Mouse (Mus musculus): Measurements from ENCODE around the gene Lrcol1. TPM values are rescaled to one million over a fixed set of nuclear protein-coding genes. Genes with fewer than 3 reads are reported as not detected.

Gene Lrcol1
- polyA plus RNA-seq, 1 experiment from 2014 or later = not detected

- H3K4me3 ChIP-seq (ENCODE audit: low read depth, low read length) = no peak overlapping the region
- DNase-seq (ENCODE audit: low spot score) = no peak
- H3K9me3 ChIP-seq (ENCODE audit: control insufficient read depth, low read length) = no peaks in the 10 kb centered on the region
- H3K9ac ChIP-seq (ENCODE audit: low read depth, low read length) = no peak overlapping the region
- 79% methylated on average over 8 of the region's 8 CpGs for WGBS
- H3K27me3 ChIP-seq (replicated peaks; ENCODE audit: control insufficient read depth, insufficient read depth, low read length) = peaks cover 19% of the 10 kb centered on the region
- H3K27ac ChIP-seq (replicated peaks; ENCODE audit: low read depth, low read length) = no peak overlapping the region
- H3K4me2 ChIP-seq (ENCODE audit: low read depth, low read length) = no peak overlapping the region
- no peaks in the 10 kb centered on the region for H3K36me3 ChIP-seq (ENCODE audit: control insufficient read depth, insufficient read depth, low read length)
- no peaks in the 10 kb centered on the region; the same call in 1 of the 2 replicates for H3K4me1 ChIP-seq (ENCODE audit: control insufficient read depth, insufficient read depth, low read length)
- no peak for ATAC-seq (ENCODE audit: low read depth)
Measured at GRCm38 (mm10) chr5:110347006-110347405, 2.5 kb downstream of the Lrcol1 start.

DNA sequence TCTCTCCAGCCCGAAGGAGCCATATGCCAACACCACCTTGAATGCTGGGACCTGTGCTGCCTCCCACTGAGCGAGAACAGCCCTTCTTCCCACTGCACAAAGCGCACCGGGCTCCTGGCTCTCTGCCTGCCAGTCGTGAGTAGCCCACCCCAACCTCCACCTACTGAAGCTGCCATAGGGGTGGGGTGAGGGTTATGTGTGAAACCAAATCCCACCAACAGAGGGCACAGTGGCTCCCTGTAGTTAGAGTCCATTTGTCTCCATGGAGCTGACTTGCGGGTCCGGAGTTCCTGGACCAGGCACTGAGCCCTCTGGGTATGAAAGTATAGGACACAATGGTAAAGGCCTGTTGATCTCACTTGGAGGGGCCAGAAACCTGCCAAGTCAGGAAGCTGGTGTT lies 10.2 kb downstream of the Lrcol1 start:
- ATAC-seq (ENCODE audit: low read depth) (no peak; the same call in 1 of the 2 replicates), DNase-seq (ENCODE audit: low spot score) (no peak)
- no peaks in the 10 kb centered on the region for H3K27me3 ChIP-seq (replicated peaks; ENCODE audit: control insufficient read depth, insufficient read depth, low read length)
- no peaks in the 10 kb centered on the region for H3K4me1 ChIP-seq (ENCODE audit: control insufficient read depth, insufficient read depth, low read length)
- no peaks in the 10 kb centered on the region for H3K36me3 ChIP-seq (ENCODE audit: control insufficient read depth, insufficient read depth, low read length)
- H3K9ac ChIP-seq (ENCODE audit: low read depth, low read length) = no peak overlapping the region
- 19% methylated on average over 7 of the region's 7 CpGs for WGBS
- no peak overlapping the region; the same call in 1 of the 2 replicates for H3K4me2 ChIP-seq (ENCODE audit: low read depth, low read length)
- no peak overlapping the region for H3K4me3 ChIP-seq (ENCODE audit: low read depth, low read length)
- no peak overlapping the region for H3K27ac ChIP-seq (replicated peaks; ENCODE audit: low read depth, low read length)
- no peaks in the 10 kb centered on the region for H3K9me3 ChIP-seq (ENCODE audit: control insufficient read depth, low read length)

GRCm38 (mm10) chr5:110357531-110358179 lies 13.1 kb downstream of the Lrcol1 start:
- Histone ChIP-seq H3K9ac (ENCODE audit: low read depth, low read length) (no peak overlapping the region), H3K4me1 (ENCODE audit: control insufficient read depth, insufficient read depth, low read length) (no peaks in the 10 kb centered on the region), H3K4me2 (ENCODE audit: low read depth, low read length) (no peak overlapping the region), H3K27me3 (replicated peaks; ENCODE audit: control insufficient read depth, insufficient read depth, low read length) (no peaks in the 10 kb centered on the region), H3K4me3 (ENCODE audit: low read depth, low read length) (no peak overlapping the region), H3K36me3 (ENCODE audit: control insufficient read depth, insufficient read depth, low read length) (no peaks in the 10 kb centered on the region), H3K27ac (replicated peaks; ENCODE audit: low read depth, low read length) (no peak overlapping the region), H3K9me3 (ENCODE audit: control insufficient read depth, low read length) (no peaks in the 10 kb centered on the region)
- 39% methylated on average over 8 of the region's 9 CpGs for WGBS
- peak; percentile 50; the same call in 1 of the 2 replicates for ATAC-seq (ENCODE audit: low read depth)
- DNase-seq (ENCODE audit: low spot score) = peak; percentile 79

DNA sequence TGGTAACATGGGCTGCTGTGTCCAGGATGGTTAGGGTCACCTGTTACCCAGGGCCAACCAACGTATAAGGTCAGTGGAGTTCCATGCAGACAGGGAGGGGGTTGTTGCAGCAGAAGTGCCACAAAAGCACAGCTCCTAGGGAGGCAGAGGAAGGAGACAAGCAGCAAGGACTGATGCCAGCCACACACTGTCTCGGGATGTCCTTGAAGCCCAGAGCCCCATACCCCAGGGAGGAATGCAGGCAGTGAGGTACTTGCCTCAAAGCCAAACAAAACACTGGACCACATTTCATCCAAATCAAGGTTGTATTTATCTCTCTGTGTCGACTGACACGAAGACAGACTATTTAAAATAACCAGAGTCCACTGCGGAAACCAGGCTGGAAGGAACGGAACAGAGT lies 16.9 kb downstream of the Lrcol1 start:
- DNase-seq (ENCODE audit: low spot score) (no peak), ATAC-seq (ENCODE audit: low read depth) (no peak)
- H3K4me3 ChIP-seq (ENCODE audit: low read depth, low read length) = no peak overlapping the region
- H3K9ac ChIP-seq (ENCODE audit: low read depth, low read length) = no peak overlapping the region
- peaks cover 6% of the 10 kb centered on the region; the same call in 1 of the 2 replicates for H3K36me3 ChIP-seq (ENCODE audit: control insufficient read depth, insufficient read depth, low read length)
- H3K27me3 ChIP-seq (replicated peaks; ENCODE audit: control insufficient read depth, insufficient read depth, low read length) = no peaks in the 10 kb centered on the region
- 78% methylated on average over 6 of the region's 6 CpGs for WGBS
- H3K27ac ChIP-seq (replicated peaks; ENCODE audit: low read depth, low read length) = no peak overlapping the region
- peaks cover 6% of the 10 kb centered on the region; the same call in 1 of the 2 replicates for H3K4me1 ChIP-seq (ENCODE audit: control insufficient read depth, insufficient read depth, low read length)
- no peak overlapping the region for H3K4me2 ChIP-seq (ENCODE audit: low read depth, low read length)
- no peaks in the 10 kb centered on the region for H3K9me3 ChIP-seq (ENCODE audit: control insufficient read depth, low read length)

DNA sequence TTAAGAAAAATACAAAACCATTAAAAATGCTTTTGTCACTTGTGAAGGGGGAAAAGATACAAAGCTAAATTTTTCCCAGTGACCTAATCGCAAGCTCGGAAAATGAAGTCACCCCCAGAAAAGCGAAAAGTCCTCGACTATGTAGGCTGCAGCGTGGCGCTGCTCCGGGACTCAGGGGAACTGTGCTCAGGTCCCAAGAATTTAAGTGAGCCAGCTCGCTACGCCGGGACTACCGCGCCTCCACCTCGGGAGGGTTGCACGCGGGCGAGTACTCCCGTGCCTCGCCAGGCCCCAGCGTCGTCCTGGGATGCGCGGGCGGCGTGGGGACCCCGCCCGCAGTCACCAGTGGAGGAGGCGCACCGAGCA lies 18.3 kb downstream of the Lrcol1 start:
- 3% methylated on average over 17 of the region's 28 CpGs for WGBS
- Histone ChIP-seq H3K4me1 (ENCODE audit: control insufficient read depth, insufficient read depth, low read length) (peaks cover 6% of the 10 kb centered on the region; the same call in 1 of the 2 replicates), H3K27ac (replicated peaks; ENCODE audit: low read depth, low read length) (no peak overlapping the region), H3K36me3 (ENCODE audit: control insufficient read depth, insufficient read depth, low read length) (peaks cover 9% of the 10 kb centered on the region), H3K4me2 (ENCODE audit: low read depth, low read length) (peak overlapping the region; percentile 93), H3K9me3 (ENCODE audit: control insufficient read depth, low read length) (no peaks in the 10 kb centered on the region), H3K4me3 (ENCODE audit: low read depth, low read length) (peak overlapping the region; percentile 53), H3K27me3 (replicated peaks; ENCODE audit: control insufficient read depth, insufficient read depth, low read length) (no peaks in the 10 kb centered on the region), H3K9ac (ENCODE audit: low read depth, low read length) (peak overlapping the region; percentile 61)
- DNase-seq (ENCODE audit: low spot score) (no peak), ATAC-seq (ENCODE audit: low read depth) (peak; percentile 55)

DNA sequence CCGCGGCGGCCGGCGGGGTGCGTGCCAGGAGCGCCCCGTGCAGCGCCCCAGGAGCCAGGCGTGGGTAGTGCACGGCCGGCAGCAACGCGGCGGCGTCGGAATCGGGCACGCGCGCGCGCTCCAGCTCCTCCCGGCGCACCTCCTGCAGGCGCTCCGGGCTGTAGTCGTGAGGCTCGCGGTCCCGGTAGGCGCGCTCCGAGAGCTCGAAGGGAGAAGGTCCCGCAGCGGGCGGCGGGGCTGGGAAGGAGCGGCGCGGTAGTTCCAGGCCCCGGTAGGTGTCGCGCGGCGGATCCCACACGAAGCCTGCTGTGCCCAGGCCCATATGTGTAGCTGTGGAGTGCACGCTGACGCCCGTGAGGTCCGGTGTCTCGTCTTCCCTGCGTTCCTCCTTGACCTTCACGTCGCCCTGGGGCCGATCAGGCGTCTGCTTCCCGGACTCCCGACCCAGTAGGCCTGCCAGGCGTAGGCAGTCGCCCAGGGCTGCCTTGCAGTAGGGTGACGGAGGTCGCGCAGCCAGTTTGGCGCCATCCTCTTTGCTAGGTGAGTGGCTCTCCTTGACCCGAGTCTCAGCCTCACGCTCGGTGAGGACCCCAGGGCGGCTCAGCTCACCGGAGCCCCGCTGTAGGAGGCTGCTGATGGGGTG lies 18.8 kb downstream of the Lrcol1 start:
- peaks cover 6% of the 10 kb centered on the region; the same call in 1 of the 2 replicates for H3K4me1 ChIP-seq (ENCODE audit: control insufficient read depth, insufficient read depth, low read length)
- peak overlapping the region; percentile 93 for H3K4me2 ChIP-seq (ENCODE audit: low read depth, low read length)
- 4% methylated on average over 21 of the region's 72 CpGs for WGBS
- peak overlapping the region; percentile 61 for H3K9ac ChIP-seq (ENCODE audit: low read depth, low read length)
- DNase-seq (ENCODE audit: low spot score) (peak; percentile 83), ATAC-seq (ENCODE audit: low read depth) (peak; percentile 90)
- H3K36me3 ChIP-seq (ENCODE audit: control insufficient read depth, insufficient read depth, low read length) = peaks cover 13% of the 10 kb centered on the region
- no peaks in the 10 kb centered on the region for H3K9me3 ChIP-seq (ENCODE audit: control insufficient read depth, low read length)
- H3K27ac ChIP-seq (replicated peaks; ENCODE audit: low read depth, low read length) = 0 out of 2 replicates have a peak overlapping the region, but pooled peaks have one; percentile 28
- peak overlapping the region; percentile 53 for H3K4me3 ChIP-seq (ENCODE audit: low read depth, low read length)
- no peaks in the 10 kb centered on the region for H3K27me3 ChIP-seq (replicated peaks; ENCODE audit: control insufficient read depth, insufficient read depth, low read length)

DNA sequence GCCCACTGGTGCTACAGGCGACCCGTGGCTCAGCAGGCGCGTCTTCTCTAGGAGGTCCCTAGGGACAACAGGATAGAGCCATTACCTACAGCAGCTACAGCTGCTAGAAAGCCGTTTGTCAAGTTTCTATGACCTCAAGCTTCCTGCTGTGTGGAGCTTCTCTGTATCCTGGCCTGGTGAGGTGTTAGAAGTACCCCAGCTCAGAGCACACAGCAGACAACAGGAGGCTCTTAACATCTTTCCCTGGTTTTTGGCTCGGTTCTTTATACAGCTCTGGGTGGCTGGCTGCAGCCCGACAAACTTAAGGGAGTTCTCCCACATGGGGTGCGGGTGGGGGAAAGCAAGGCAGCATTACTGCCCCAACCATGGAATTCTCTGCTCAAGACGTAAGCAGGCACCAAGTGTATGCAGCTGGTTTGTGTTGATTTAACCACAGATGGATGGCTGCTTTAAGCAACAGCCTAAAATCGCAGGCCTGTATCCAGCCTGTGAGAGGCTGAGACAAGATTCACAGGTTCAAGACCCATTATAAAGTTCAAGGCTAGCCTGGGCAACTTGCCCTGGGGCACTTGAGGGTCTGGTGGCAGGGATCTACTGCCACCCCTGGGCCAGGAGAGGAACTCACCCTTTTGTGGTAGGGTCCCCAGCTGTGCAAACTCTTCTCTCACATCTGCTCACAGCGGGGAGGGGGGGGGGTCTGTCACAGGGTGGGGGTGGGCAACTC lies 19.5 kb downstream of the Lrcol1 start:
- Histone ChIP-seq H3K9ac (ENCODE audit: low read depth, low read length) (peak overlapping the region; percentile 61), H3K4me1 (ENCODE audit: control insufficient read depth, insufficient read depth, low read length) (peaks cover 6% of the 10 kb centered on the region; the same call in 1 of the 2 replicates), H3K27me3 (replicated peaks; ENCODE audit: control insufficient read depth, insufficient read depth, low read length) (no peaks in the 10 kb centered on the region), H3K4me2 (ENCODE audit: low read depth, low read length) (peak overlapping the region; percentile 93), H3K36me3 (ENCODE audit: control insufficient read depth, insufficient read depth, low read length) (peaks cover 18% of the 10 kb centered on the region), H3K27ac (replicated peaks; ENCODE audit: low read depth, low read length) (0 out of 2 replicates have a peak overlapping the region, but pooled peaks have one; percentile 28), H3K4me3 (ENCODE audit: low read depth, low read length) (peak overlapping the region; percentile 53), H3K9me3 (ENCODE audit: control insufficient read depth, low read length) (no peaks in the 10 kb centered on the region)
- ATAC-seq (ENCODE audit: low read depth) (peak; percentile 22; the same call in 1 of the 2 replicates), DNase-seq (ENCODE audit: low spot score) (peak; percentile 45)
- WGBS = 29% methylated on average over 10 of the region's 11 CpGs

DNA sequence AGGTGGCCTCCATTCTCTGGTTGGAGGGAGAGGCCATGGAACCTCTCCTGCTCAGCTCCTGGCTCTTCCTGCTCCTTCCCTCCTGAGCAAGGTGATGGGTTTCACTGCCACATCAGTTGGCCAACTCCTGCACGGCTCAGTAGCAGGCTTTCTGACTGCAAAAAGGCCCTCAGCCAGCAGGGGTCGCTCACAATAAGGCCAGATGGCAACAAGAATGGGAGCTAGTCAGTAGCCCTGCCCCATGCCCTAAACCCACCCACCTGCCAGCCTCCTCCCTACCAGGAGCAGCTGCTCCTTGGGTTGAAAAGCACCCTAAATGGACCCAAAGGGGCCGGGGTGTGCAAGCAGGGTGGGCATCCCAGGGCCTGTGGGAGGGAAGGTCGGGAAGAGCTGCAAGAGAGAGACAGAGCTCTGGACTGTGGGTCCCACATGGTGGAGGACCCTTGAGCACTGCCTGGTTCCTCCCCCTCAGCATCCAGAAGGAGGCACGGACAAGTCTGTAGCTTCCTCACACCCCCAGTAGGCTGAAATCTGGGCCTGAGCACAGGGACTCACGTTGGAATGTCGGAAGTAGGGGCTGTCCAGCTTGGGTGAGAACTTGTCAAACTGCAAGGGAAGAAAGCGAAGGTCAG lies 32.4 kb downstream of the Lrcol1 start:
- Histone ChIP-seq H3K4me2 (ENCODE audit: low read depth, low read length) (no peak overlapping the region), H3K27me3 (replicated peaks; ENCODE audit: control insufficient read depth, insufficient read depth, low read length) (no peaks in the 10 kb centered on the region), H3K4me3 (ENCODE audit: low read depth, low read length) (no peak overlapping the region), H3K27ac (replicated peaks; ENCODE audit: low read depth, low read length) (no peak overlapping the region), H3K4me1 (ENCODE audit: control insufficient read depth, insufficient read depth, low read length) (no peaks in the 10 kb centered on the region), H3K36me3 (ENCODE audit: control insufficient read depth, insufficient read depth, low read length) (peaks cover 54% of the 10 kb centered on the region), H3K9ac (ENCODE audit: low read depth, low read length) (no peak overlapping the region), H3K9me3 (ENCODE audit: control insufficient read depth, low read length) (no peaks in the 10 kb centered on the region)
- DNase-seq (ENCODE audit: low spot score) (peak; percentile 56), ATAC-seq (ENCODE audit: low read depth) (peak; percentile 60)
- WGBS = 52% methylated on average over 8 of the region's 8 CpGs
